Mouse (Mus musculus) limb, embryonic 14.5 days (tissue): ENCODE data around the gene Gm10260. TPM values are rescaled to one million over a fixed set of nuclear protein-coding genes. Genes with fewer than 3 reads are reported as not detected.

Experiments
- ATAC-seq: fragments of 200-750 bp; cut with Nextera tagmentation; 2 replicates; pipeline ENCODE4 v1.8.0; 2017; ENCODE audit warnings: low read depth, moderate number of reproducible peaks, moderate TSS enrichment; ENCODE audit not compliant: low FRiP score
- DNase-seq: peaks from one replicate; pipeline ENCODE4 v3.0.0-alpha.2; 2015; ENCODE audit warnings: low spot score
- H3K27ac ChIP-seq: fragments of 300-500 bp; sonication (generic); replicated peaks from 2 replicates; pipeline ENCODE4 v1.5.1; 2014; ENCODE audit warnings: low read depth, mild to moderate bottlenecking, low read length, moderate library complexity, mixed read lengths
- H3K27me3 ChIP-seq: fragments of 300-500 bp; sonication (generic); 2 replicates; pipeline ENCODE4 v1.6.1; 2014; ENCODE audit warnings: low read length, mixed read lengths; ENCODE audit not compliant: control insufficient read depth, insufficient read depth
- H3K36me3 ChIP-seq: fragments of 300-500 bp; sonication (generic); 2 replicates; pipeline ENCODE4 v1.6.1; 2014; ENCODE audit warnings: mild to moderate bottlenecking, low read length, moderate library complexity, mixed read lengths; ENCODE audit not compliant: control insufficient read depth, insufficient read depth
- H3K4me1 ChIP-seq: fragments of 300-500 bp; sonication (generic); 2 replicates; pipeline ENCODE4 v1.6.1; 2014; ENCODE audit warnings: antibody characterized with exemption, low read length, mixed read lengths; ENCODE audit not compliant: control insufficient read depth, insufficient read depth
- H3K4me2 ChIP-seq: fragments of 300-500 bp; sonication (generic); replicated peaks from 2 replicates; pipeline ENCODE4 v1.6.1; 2014; ENCODE audit warnings: low read depth, mild to moderate bottlenecking, low read length, moderate library complexity; ENCODE audit not compliant: severe bottlenecking
- H3K4me3 ChIP-seq: fragments of 300-500 bp; sonication (generic); replicated peaks from 2 replicates; pipeline ENCODE4 v1.5.1; 2014; ENCODE audit warnings: low read length
- H3K9ac ChIP-seq: fragments of 300-500 bp; sonication (generic); 2 replicates; pipeline ENCODE4 v1.6.1; 2014; ENCODE audit warnings: mild to moderate bottlenecking, low read depth, low read length, moderate library complexity; ENCODE audit not compliant: severe bottlenecking
- H3K9me3 ChIP-seq: fragments of 300-500 bp; sonication (generic); 2 replicates; pipeline ENCODE4 v1.6.1; 2016; ENCODE audit warnings: low read length; ENCODE audit not compliant: control insufficient read depth
- POLR2A ChIP-seq: fragments of 200-500 bp; IDR thresholded peaks from 2 replicates; pipeline ENCODE4 v1.8.0; 2012; ENCODE audit warnings: inconsistent platforms, mild to moderate bottlenecking, moderate library complexity, borderline replicate concordance; ENCODE audit not compliant: insufficient read depth, insufficient read length; ENCODE audit errors: extremely low read depth
- WGBS: fragments of 180-500 bp; shearing (Covaris S2); extraction: QIAGEN DNeasy Blood & Tissue Kit; methylation state at CpG from one replicate; pipeline ENCODE4 v1.1.7; 2014; 5-methylcytosine and 5-hydroxymethylcytosine counted together
- polyA plus RNA-seq, 2 experiments: library from polyadenylated mRNA; depleted of rRNA in 1 of 2; stranded (reverse) in 1 of 2; unstranded in 1 of 2; fragments of >200 nt; fragmentation: Nextera tagmentation in 1 of 2; extraction: Ambion mirVana in 1 of 2; gene quantifications; 2 replicates each; pipeline versions ENCODE4 v1.2.1 to v1.2.3; 2012 to 2014

Gm10260 gene
- 3.0 and 3.9 TPM in 2 replicates for polyA plus RNA-seq (2012; rRNA removed)
- 3.4 and 6.3 TPM in 2 replicates for polyA plus RNA-seq (2014; fragmentation: Nextera tagmentation; extraction: Ambion mirVana)

- H3K9ac ChIP-seq, result no peak within 1 kb of the TSS
- no peak within 1 kb of the TSS for H3K4me2 ChIP-seq
- H3K27ac ChIP-seq, result no peak within 1 kb of the TSS
- ATAC-seq (no peak), DNase-seq (no peak)
- 92% methylated on average over 10 of the region's 11 CpGs for WGBS
- no peak within 1 kb of the TSS for H3K4me3 ChIP-seq
- peaks cover 15% of the 10 kb centered on the region for H3K4me1 ChIP-seq
- H3K9me3 ChIP-seq, result no peaks in the 10 kb centered on the region
- no peaks in the 10 kb centered on the region for H3K27me3 ChIP-seq
- TF ChIP-seq POLR2A, result no peak
- no peaks in the 10 kb centered on the region for H3K36me3 ChIP-seq
Measured at GRCm38 (mm10) chr13:97760532-97760931, at the start of gene Gm10260. Gene Gm10260 (minus strand): TSS chr13:97760632.

GRCm38 (mm10) chr13:97809828-97810227, 49.4 kb upstream of the Gm10260 start:
- TF ChIP-seq POLR2A, result no peak
- Histone ChIP-seq H3K4me1 (0 out of 2 replicates have a peak, but pooled peaks cover 2% of the 10 kb centered on the region), H3K36me3 (no peaks in the 10 kb centered on the region), H3K4me2 (no peak overlapping the region), H3K27me3 (no peaks in the 10 kb centered on the region), H3K9ac (no peak overlapping the region), H3K9me3 (no peaks in the 10 kb centered on the region), H3K4me3 (no peak overlapping the region), H3K27ac (no peak overlapping the region)
- DNase-seq (no peak), ATAC-seq (no peak)
- 86% methylated on average over 4 of the region's 4 CpGs for WGBS

GRCm38 (mm10) chr13:97805907-97806306, 45.5 kb upstream of the Gm10260 start:
- Histone ChIP-seq H3K27me3 (no peaks in the 10 kb centered on the region), H3K4me3 (no peak overlapping the region), H3K36me3 (no peaks in the 10 kb centered on the region), H3K9me3 (no peaks in the 10 kb centered on the region), H3K4me2 (no peak overlapping the region), H3K4me1 (0 out of 2 replicates have a peak, but pooled peaks cover 2% of the 10 kb centered on the region), H3K9ac (no peak overlapping the region), H3K27ac (no peak overlapping the region)
- DNase-seq (no peak), ATAC-seq (no peak)
- WGBS, result 83% methylated on average over 9 of the region's 9 CpGs
- no peak for TF ChIP-seq POLR2A

- H3K9me3 ChIP-seq, result no peaks in the 10 kb centered on the region
- H3K4me3 ChIP-seq, result no peak overlapping the region
- H3K4me2 ChIP-seq, result no peak overlapping the region
- ATAC-seq, result no peak
- H3K4me1 ChIP-seq, result peaks cover 2% of the 10 kb centered on the region; the same call in 1 of the 2 replicates
- TF ChIP-seq POLR2A, result no peak
- no peak overlapping the region for H3K9ac ChIP-seq
- no peak for DNase-seq
- WGBS, result 65% methylated on average over 4 of the region's 4 CpGs
- no peaks in the 10 kb centered on the region for H3K36me3 ChIP-seq
- H3K27ac ChIP-seq, result no peak overlapping the region
- no peaks in the 10 kb centered on the region for H3K27me3 ChIP-seq
Measured at GRCm38 (mm10) chr13:97802386-97802785, 42.0 kb upstream of the Gm10260 start.

- no peak for DNase-seq
- H3K9ac ChIP-seq, result no peak overlapping the region
- H3K4me3 ChIP-seq, result no peak overlapping the region
- H3K36me3 ChIP-seq, result no peaks in the 10 kb centered on the region
- H3K27ac ChIP-seq, result no peak overlapping the region
- no peak for ATAC-seq
- 41% methylated on average over 5 of the region's 5 CpGs for WGBS
- no peaks in the 10 kb centered on the region for H3K27me3 ChIP-seq
- H3K4me2 ChIP-seq, result no peak overlapping the region
- no peak for TF ChIP-seq POLR2A
- no peaks in the 10 kb centered on the region; the same call in 1 of the 2 replicates for H3K4me1 ChIP-seq
- H3K9me3 ChIP-seq, result no peaks in the 10 kb centered on the region
Measured at GRCm38 (mm10) chr13:97797462-97797861, 37.0 kb upstream of the Gm10260 start.

GRCm38 (mm10) chr13:97794780-97795179, 34.3 kb upstream of the Gm10260 start:
- Histone ChIP-seq H3K4me3 (no peak overlapping the region), H3K27me3 (no peaks in the 10 kb centered on the region), H3K4me1 (peaks cover 20% of the 10 kb centered on the region), H3K27ac (no peak overlapping the region), H3K4me2 (no peak overlapping the region), H3K9me3 (no peaks in the 10 kb centered on the region), H3K9ac (no peak overlapping the region), H3K36me3 (no peaks in the 10 kb centered on the region)
- TF ChIP-seq POLR2A, result no peak
- 83% methylated on average over 1 of the region's 1 CpGs for WGBS
- DNase-seq, result no peak
- ATAC-seq, result no peak
